Mouse (Mus musculus) adrenal gland, postnatal 4 days (tissue): ENCODE measurements at regions not wholly inside any gene's neighbourhood (a gene's known extent, or its start where the extent isn't known, plus 50 kb on each side); places are given as distances from the start of the nearest gene placed in this dataset.

Experiments
- DNase-seq, 2 experiments: peaks; one replicate each; pipeline ENCODE4 v3.0.0; 2021 to 2022; ENCODE audit warnings: low spot score in 2 of 2, mixed read lengths in 2 of 2

DNA sequence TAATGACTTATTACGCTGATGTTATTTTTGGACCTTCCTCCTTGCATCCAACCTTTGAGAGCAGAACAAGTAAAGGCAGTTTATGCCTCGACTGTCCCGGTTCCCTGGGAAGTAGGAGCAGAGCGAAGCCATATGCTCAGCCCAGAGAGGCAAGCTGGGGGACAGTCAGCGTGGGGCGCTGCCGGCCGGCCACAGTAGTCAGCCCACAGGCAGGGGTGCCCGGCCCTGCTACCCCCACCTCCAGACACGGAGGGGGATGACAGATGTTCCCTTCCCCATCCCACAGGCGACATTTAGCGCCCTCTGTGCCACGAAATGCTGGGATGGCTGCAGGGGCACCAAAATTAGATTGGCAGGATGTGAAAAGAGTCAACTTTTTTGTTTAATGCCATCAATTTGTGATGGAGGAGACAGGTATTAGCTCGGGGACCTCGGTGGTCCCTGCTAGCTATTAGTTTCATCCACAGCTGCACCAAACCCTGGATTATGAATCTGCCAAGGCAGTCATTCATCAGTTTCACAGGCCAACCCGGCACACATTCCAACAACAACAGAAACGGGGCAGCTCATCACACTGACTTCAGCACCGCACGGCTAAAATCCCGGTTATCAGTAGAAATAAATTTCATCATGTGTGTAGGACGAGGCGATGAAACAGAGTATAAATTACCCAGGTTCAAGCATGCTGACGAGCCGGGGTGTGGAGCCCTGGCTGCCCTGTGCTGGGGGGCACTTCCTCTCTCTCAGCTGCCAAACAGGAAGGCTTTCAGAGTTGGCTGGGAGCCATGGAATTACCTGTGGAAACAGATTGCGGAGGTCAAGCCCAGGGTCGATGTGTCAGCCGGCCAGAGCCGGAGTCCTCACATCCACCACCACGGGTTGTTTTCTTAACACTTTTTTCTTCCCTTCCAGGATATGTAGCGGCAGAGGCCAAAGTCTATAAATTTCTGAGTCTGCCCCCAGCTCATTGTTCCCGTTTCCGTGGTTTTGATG is 392.3 kb upstream of the Mgmt start:
- peak in 1 of 2 experiments; percentile 15 for DNase-seq

DNA sequence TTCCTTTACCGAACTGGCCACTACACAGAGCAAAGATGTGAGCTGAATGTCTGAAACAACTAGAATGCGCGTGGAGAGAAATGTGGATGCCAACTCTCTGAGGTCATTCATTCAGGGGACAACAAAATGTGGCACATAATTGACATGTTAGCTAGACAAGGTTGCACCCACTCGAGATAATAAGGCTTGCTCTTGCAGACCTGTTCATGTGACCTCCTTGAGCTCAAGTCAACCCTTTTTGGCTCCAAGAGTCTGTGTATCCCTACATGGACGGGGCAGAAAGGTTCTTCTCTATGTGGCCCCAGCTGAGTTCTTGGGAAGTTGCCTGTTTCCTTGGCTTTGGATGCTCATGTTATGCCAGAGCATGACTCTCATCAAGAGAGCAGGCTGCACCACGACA is 383.0 kb upstream of the Mgmt start:
- no peak for DNase-seq

DNA sequence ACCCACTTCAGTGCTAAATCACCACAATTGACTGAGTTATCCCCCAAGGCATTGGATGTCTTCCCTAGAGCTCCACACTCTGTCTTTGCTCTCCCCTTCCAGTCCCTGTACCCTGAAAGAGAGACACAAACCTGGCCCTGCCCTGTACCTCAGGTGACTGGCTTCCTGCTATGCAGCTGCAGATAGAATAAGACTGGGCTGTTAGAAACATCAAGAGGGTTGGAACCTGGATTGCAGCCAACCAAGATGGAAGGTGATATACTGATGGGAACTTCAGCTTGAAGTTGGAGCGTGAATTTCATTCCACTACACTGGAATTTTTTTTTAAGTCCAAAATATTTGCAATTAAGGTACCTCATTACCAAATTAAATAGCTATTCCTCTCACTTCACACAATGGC is 379.0 kb upstream of the Mgmt start:
- no peak for DNase-seq

DNA sequence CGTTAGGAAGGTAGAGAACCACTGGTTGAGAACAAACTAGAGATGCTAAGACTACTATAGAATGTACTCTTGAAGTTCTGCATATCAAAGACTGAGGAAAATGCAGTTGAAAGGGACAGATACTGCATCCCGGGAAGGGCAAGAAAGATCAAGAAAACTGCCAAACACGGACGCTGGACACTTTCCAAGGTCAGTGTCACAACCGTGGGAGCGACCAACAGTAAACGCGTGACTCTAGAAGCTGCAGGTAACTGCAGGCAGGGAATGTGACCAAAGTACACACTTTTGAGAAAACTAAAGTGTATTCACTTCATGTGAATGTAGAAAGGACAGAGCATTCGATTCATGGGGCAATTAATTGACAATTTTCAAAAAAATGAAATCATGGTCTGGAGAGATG is 368.6 kb upstream of the Mgmt start:
- DNase-seq = no peak

DNA sequence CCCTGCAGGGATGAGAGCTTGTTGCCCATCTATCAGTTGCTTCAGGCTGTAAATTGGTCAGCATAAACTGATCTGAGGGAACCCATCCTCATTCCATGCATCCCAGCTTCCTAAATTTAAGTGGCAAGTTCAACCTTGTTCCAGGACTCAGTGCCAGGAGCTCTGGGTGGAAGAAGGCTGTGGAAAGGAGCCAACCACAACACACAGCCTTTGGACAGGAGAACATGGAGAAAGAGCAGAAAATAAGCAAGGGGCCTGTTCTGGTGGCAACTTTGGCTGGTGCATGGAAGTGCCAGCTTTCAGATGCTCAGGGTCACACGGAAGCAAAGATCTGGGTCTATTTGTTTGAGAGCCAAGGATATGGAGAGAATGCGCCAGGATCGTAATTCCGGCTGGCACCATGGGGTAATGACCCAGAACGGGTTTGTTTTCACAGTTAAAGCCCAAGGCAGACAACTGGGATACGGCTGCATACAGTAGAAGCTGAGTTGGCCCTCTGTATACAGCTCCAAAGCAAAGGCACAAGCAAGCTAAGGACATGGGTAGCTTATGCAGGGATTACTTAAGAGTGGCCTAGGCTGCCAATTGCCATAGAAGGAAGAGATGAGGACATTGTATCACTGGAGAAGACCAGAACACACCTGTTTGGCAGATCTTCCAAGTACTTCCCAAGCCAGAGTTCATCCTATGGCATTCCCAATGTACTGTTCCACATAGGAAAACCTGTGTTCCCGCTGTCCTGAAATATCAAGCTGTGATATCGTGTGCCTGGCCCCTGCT is 364.2 kb upstream of the Mgmt start:
- DNase-seq = no peak

DNA sequence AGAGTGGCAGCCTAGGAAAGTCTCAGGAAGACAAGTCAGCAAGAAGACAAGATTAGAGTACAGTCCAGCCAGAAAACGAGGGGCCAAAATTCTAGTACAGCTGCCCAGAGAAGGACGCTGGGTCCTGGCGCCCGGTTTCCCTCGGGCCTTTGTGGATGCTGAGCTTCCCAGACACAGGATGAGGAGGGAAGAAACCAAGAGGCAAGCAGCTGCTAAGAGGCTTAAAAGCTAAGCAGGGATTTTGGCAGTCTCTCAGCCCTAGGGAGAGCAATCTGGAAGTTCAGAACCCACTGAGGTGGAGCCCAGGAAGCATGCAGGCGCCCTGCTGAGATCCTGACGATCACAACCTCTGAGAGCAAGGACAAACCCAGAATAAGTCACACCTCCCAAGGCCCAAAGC is 363.1 kb upstream of the Mgmt start:
- no peak for DNase-seq

DNA sequence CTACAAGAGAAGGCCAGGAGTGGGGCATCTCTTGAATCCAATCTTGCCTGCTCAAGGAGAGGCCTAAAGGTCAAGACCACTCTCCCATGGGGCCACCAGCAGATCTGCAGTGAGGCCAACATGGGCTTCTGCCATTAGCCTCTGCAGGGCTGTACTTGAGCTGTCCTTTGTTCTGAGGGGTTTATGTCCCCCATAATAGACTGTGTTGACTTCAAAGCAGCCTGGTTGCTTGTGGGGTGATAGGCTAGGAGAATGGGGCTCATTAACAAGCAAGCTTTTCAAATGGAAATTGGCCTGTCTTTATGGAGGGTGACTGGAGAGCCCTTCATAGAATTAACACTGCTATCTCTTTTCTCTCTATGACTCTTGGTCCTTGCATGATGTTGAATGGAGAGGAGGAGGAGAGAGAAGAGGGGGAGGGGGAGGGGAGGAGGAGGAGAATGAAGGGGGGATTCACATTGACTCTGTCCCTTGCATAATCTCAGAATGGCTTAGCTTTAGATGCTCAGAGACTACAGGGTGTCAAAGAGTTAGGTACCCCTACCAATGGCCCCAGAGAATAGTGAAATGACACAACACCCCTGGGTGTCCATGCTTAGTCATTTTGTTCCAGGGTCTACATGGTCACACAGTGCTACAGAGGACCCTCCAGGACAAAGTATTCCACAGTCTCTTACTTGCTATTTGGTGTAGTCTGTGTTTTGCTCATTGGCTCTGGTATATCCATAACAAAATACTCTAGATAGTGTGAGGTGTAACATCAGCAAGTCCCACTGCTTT is 352.3 kb upstream of the Mgmt start:
- DNase-seq = no peak

DNA sequence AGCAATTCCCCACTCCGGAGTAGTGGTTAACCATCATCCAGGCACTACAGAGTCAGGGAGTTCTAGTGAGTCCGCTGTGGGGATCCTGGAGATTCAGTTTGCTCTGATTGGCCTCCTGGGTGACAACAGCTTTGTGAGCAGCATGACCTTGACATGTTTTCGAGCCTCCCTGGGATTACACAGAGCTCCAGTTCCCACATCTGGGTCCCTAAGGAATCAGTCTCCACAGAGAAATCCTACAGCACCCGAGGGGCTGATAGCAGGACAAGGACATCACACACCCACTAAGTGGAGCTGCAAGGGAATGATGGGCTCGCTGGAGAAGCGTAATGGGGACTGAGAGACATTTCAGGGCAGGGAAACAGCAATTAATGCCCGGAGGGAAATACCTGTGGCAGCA is 351.5 kb upstream of the Mgmt start:
- DNase-seq = no peak

DNA sequence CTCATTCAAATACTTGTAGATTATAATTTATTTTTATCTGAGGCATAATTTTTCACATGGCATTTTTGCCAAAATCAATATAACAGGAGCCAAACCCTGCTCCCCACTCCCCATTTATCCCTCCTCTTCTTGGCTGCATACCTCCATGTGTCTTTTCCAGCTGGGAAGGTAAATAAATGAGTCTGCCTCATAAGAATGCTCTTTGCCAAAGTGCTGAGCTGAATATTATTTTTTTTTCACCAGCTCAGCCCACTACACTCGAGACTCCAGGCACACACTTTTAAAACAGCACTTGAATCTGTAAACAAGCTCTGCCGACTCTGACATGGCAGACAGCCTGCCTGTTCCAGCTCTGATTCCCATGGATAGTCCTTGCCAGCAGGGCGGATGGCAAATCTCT is 346.6 kb upstream of the Mgmt start:
- no peak for DNase-seq

DNA sequence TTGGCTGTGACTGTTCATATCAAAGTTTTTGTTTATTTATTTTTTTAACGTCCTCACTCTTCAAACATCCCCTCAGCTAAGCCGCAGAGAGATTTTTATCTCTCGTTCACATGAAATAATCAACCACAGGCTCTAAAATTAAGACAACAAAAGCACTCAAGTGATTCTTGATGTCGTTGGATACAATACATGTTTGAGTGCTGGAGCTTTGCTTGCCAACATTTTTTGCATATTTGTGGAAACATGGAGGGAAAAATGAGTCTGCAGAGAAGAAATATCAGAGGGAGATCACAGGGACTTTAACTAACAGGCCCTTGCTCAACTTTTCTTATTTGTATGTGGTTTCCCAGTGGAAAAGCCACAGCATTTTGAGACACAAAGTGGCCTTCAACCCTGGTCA is 338.0 kb upstream of the Mgmt start:
- DNase-seq = no peak

DNA sequence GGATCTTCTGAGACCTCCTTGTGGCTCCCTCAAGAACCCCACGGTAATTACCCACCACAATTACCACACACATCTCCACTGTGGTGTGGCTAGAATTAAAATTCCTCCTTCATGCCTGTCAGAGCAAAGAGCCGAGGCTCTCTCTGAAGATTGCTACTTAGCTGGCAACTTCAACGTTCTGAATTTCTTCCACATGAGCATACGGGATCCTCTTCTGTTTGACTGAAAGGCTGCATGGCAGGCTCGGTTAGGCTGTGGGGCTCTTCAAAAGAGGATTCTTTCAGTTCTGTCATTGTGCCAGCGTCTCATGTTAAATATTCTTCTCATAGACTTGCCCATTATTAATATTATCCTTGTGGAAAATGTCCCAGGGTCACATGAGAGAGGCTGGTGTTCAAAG is 334.9 kb upstream of the Mgmt start:
- DNase-seq = no peak

DNA sequence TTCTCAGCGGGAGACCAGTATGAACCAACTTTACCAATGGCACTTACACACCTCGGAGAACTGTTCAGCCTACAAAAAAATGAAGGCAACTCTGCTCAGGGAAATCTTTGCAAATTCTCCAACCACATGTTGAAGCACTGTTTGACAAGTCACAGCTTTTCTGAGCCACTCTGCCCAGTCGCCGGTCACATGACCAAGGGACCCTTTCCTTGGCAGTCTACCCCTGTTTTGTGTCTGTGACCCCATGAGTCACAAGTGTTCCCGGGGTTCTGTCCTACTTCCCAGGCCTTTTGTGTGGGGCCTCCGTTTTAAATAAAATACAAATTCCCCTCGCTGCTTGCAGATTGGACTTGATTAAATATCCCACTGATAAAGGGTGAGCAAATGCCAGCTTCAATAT is 323.5 kb upstream of the Mgmt start:
- no peak for DNase-seq

DNA sequence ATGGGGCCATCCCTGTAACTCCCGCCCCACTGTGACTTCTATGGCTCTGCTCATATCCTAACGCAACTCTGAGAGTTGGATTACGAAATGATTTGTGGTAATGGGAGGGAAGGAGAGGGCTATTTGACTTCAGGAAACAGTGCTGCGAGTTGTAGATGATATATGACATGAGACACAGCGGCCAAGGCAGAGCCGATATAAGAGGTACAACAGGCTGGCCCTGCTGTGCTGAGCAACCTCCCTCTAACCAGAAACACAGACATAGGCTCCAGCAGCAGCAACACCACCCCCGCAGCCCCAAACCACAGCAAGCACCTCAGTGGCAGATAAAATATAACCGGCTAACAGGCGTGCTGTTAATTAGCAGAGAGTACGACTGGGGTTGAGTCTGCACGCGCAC is 312.5 kb upstream of the Mgmt start:
- no peak for DNase-seq

DNA sequence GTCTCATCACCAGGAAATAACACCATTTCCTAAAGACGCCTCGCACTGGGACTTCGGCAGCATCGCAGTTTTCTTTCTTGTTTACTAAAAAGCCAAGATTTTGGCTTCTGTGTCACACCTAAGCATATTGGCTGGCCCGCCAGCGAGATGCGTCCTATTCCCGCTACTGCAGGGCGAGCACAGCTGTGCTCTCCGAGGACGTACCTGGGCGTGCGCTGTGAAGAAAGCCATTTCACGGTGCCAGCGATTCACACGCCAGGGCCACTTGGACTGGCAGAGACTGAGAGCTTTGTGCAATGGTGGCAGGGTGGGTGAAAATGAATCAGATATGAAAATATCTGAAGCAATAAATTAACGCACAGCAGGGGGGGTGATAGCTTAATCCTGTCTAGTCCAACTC is 310.1 kb upstream of the Mgmt start:
- no peak for DNase-seq

DNA sequence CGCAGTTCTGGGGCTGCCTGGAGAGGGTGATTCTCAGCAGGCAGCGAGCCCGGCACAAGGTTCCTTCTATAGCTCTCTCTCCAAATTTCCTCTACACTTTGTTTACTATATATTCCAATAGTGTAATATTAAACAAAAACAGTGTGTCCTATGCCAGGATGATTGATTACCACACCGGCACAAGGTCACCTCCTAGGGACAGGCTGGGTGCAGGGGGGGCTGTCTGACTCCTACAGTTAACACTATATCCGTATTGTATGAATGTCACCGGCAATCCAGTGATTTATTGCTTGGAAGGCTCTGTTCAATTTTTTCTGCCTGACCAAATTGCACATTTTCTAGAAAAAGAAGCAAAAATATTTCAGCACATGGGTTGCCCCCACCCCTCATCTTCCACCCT is 305.9 kb upstream of the Mgmt start:
- DNase-seq = no peak

DNA sequence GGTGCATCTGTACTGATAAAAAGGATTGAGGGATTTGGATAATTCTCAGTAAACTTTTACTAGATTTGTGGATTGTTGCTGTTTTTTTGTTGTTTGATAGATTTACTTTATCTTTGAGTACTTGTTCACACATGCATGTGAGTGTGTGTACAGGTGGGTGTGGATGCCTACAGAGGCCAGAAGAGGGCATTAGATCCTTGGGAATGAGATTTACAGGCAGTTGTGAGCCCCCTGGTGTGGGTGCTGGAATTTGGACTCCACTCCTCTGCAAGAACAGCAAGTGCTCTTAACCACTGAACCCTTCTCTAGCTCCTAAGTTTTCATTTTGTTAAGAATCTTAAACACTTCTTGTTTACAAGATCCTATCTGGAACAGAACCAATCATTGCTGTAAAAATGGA is 303.5 kb upstream of the Mgmt start:
- DNase-seq = no peak

DNA sequence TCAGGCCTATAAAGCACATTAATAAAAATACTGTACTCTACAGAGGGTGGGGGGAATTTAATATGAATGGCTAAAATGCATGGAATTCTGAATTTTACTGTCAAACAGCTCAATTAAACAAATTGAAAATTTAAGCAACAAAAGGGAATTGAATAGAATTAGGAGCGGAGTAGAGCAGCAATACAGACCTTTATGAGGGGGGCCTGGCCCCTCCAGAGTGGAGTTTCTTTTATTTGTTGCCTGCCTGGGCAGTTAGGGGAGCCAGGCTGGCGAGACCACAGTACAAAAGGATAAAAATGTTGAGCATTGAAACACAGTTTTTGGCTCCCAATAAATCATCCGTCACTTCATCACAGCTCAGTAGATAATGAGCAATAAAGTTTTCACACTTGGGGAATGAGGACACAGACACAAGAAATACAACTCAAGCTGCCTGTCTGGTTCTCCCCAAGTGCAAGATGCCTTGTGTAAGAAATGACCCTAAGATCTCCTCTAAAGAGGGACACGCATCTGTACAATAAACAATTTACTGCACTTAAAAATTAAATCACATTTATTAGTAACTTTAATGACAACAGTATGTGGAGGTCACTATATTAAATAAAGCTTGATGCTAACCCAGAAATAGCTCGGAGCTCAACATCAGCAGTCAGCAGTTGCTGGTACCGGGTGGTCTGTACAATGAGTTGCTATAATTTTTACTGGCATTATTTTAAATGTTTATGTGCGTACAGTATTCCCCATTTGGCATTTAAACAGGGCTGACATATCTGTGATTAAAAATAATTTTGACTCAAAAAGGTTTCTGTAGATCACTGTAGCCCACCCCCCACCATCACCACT is 286.9 kb upstream of the Mgmt start:
- no peak for DNase-seq

DNA sequence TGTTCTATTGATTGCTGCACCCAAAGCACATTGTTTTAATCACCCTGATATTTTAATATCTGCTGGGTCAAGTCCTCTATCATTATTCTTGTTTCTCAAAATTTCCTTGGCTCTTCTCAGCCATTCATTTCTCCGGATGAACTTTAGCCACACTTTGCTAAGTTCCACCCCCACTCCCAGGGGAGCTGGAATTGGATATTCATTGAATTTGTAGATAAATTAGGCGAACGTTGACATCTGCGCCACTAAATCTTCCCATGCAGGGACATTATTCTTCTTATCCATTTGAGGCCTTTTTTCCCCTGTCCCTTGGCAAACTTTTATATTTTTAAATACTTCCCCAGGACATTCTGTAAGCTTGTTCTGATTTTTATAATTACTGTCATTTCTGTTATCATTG is 280.9 kb upstream of the Mgmt start:
- no peak for DNase-seq

DNA sequence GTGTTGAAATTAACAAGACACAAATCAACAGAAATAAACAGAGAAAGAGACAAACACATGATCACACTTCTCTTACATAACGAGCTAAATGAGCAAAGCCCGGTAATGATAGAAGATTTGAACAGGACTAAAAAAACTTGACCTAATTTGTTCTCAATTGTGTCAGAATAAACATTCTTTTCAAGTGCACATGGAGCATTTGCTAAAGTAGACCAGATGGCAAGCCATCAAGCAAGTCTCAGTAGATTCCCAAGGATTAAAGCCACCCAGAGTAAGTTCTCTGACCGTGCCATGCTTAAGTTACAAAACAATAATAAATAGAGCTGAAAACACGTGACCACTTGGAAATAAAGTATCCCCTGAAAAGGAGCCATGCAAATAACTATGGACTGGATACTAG is 269.9 kb upstream of the Mgmt start:
- no peak for DNase-seq

DNA sequence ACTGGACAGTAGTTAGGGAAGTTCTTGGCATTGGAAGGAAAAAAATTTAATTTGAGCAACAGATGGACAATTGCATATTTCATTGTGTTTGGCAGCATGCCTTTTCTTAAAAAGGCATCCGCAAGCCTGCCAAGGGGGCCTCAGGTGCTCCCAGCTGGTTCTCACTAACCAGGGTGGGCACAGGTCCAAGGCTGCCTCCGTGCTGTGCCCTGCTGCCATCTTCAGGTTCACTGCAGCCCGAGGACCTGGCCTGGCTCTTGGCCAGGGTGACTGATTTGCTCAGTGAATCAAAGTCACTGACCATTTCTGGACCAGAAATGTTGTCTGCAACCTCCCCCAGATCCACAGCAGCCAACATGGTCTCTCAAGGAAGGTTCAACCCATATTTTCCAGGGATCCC is 263.3 kb upstream of the Mgmt start:
- no peak for DNase-seq

DNA sequence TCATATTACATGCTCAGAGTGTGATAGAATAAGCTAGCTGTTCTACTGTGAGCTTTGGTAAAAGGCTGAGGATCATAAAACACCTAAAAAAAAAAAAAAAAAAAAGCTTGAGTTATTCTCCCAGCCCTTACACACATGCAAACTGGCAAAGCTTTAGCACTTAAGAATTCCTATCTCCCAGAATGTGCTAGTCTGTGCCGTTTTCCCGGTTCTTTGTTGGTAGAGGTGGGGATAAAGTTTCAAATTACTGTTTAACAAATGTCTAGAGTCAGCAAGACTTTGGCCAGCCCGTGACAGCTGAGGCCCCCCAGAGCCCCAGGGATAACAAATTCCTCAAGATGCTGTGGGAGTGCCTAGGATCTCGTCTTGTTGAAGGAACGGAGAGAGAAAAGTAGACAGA is 254.3 kb upstream of the Mgmt start:
- no peak for DNase-seq
